Mouse (Mus musculus) limb, embryonic 14.5 days (tissue): ENCODE data around the gene Klf12. TPM values are rescaled to one million over a fixed set of nuclear protein-coding genes. Genes with fewer than 3 reads are reported as not detected.
A peak's percentile ranks its signal among the peaks of the same experiment; 100 is the strongest.

ENCODE experiments used
- ATAC-seq: fragments of 200-750 bp; cut with Nextera tagmentation; 2 replicates; pipeline ENCODE4 v1.8.0; 2017; ENCODE audit warnings: low read depth, moderate number of reproducible peaks, moderate TSS enrichment; ENCODE audit not compliant: low FRiP score
- DNase-seq: peaks from one replicate; pipeline ENCODE4 v3.0.0-alpha.2; 2015; ENCODE audit warnings: low spot score
- H3K27ac ChIP-seq: fragments of 300-500 bp; sonication (generic); replicated peaks from 2 replicates; pipeline ENCODE4 v1.5.1; 2014; ENCODE audit warnings: low read depth, mild to moderate bottlenecking, low read length, moderate library complexity, mixed read lengths
- H3K27me3 ChIP-seq: fragments of 300-500 bp; sonication (generic); 2 replicates; pipeline ENCODE4 v1.6.1; 2014; ENCODE audit warnings: low read length, mixed read lengths; ENCODE audit not compliant: control insufficient read depth, insufficient read depth
- H3K36me3 ChIP-seq: fragments of 300-500 bp; sonication (generic); 2 replicates; pipeline ENCODE4 v1.6.1; 2014; ENCODE audit warnings: mild to moderate bottlenecking, low read length, moderate library complexity, mixed read lengths; ENCODE audit not compliant: control insufficient read depth, insufficient read depth
- H3K4me1 ChIP-seq: fragments of 300-500 bp; sonication (generic); 2 replicates; pipeline ENCODE4 v1.6.1; 2014; ENCODE audit warnings: antibody characterized with exemption, low read length, mixed read lengths; ENCODE audit not compliant: control insufficient read depth, insufficient read depth
- H3K4me2 ChIP-seq: fragments of 300-500 bp; sonication (generic); replicated peaks from 2 replicates; pipeline ENCODE4 v1.6.1; 2014; ENCODE audit warnings: low read depth, mild to moderate bottlenecking, low read length, moderate library complexity; ENCODE audit not compliant: severe bottlenecking
- H3K4me3 ChIP-seq: fragments of 300-500 bp; sonication (generic); replicated peaks from 2 replicates; pipeline ENCODE4 v1.5.1; 2014; ENCODE audit warnings: low read length
- H3K9ac ChIP-seq: fragments of 300-500 bp; sonication (generic); 2 replicates; pipeline ENCODE4 v1.6.1; 2014; ENCODE audit warnings: mild to moderate bottlenecking, low read depth, low read length, moderate library complexity; ENCODE audit not compliant: severe bottlenecking
- H3K9me3 ChIP-seq: fragments of 300-500 bp; sonication (generic); 2 replicates; pipeline ENCODE4 v1.6.1; 2016; ENCODE audit warnings: low read length; ENCODE audit not compliant: control insufficient read depth
- POLR2A ChIP-seq: fragments of 200-500 bp; IDR thresholded peaks from 2 replicates; pipeline ENCODE4 v1.8.0; 2012; ENCODE audit warnings: inconsistent platforms, mild to moderate bottlenecking, moderate library complexity, borderline replicate concordance; ENCODE audit not compliant: insufficient read depth, insufficient read length; ENCODE audit errors: extremely low read depth
- WGBS: fragments of 180-500 bp; shearing (Covaris S2); extraction: QIAGEN DNeasy Blood & Tissue Kit; methylation state at CpG from one replicate; pipeline ENCODE4 v1.1.7; 2014; 5-methylcytosine and 5-hydroxymethylcytosine counted together
- polyA plus RNA-seq, 2 experiments: library from polyadenylated mRNA; depleted of rRNA in 1 of 2; stranded (reverse) in 1 of 2; unstranded in 1 of 2; fragments of >200 nt; fragmentation: Nextera tagmentation in 1 of 2; extraction: Ambion mirVana in 1 of 2; gene quantifications; 2 replicates each; pipeline versions ENCODE4 v1.2.1 to v1.2.3; 2012 to 2014

Klf12 gene
- polyA plus RNA-seq, 2 experiments = 23.7 to 32.0 TPM

- Histone ChIP-seq H3K9me3 (no peaks in the 10 kb centered on the region), H3K27me3 (no peaks in the 10 kb centered on the region), H3K4me3 (peak overlapping the region; percentile 62), H3K4me1 (peaks cover 9% of the 10 kb centered on the region; the same call in 1 of the 2 replicates), H3K4me2 (peak overlapping the region; percentile 87), H3K27ac (peak overlapping the region; percentile 96), H3K36me3 (no peaks in the 10 kb centered on the region), H3K9ac (peak overlapping the region; percentile 76)
- DNase-seq (peak; percentile 63), ATAC-seq (peak; percentile 39)
- WGBS = under 1% methylated on average over 45 of the region's 60 CpGs
- peak; percentile 70; the same call in 1 of the 2 replicates for TF ChIP-seq POLR2A
Measured at GRCm38 (mm10) chr14:100285656-100286585, 1.4 kb upstream of the Klf12 start.

GRCm38 (mm10) chr14:100284861-100285655, 579 bp upstream of the Klf12 start:
- Histone ChIP-seq H3K27ac (peak overlapping the region; percentile 96), H3K4me3 (peak overlapping the region; percentile 62), H3K36me3 (no peaks in the 10 kb centered on the region), H3K4me1 (peaks cover 9% of the 10 kb centered on the region; the same call in 1 of the 2 replicates), H3K9me3 (no peaks in the 10 kb centered on the region; the same call in 1 of the 2 replicates), H3K27me3 (no peaks in the 10 kb centered on the region), H3K9ac (peak overlapping the region; percentile 76), H3K4me2 (peak overlapping the region; percentile 87)
- no peak for TF ChIP-seq POLR2A
- ATAC-seq (peak; percentile 85), DNase-seq (peak; percentile 95)
- WGBS = 1% methylated on average over 42 of the region's 48 CpGs

- Histone ChIP-seq H3K36me3 (no peaks in the 10 kb centered on the region), H3K9me3 (peaks cover 4% of the 10 kb centered on the region; the same call in 1 of the 2 replicates), H3K4me1 (peaks cover 9% of the 10 kb centered on the region; the same call in 1 of the 2 replicates), H3K27me3 (no peaks in the 10 kb centered on the region), H3K4me2 (peak overlapping the region; percentile 87), H3K4me3 (peak overlapping the region; percentile 62), H3K27ac (peak overlapping the region; percentile 96), H3K9ac (peak overlapping the region; percentile 76)
- peak; percentile 55 for DNase-seq
- ATAC-seq = no peak
- 2% methylated on average over 27 of the region's 27 CpGs for WGBS
- TF ChIP-seq POLR2A = no peak
Measured at GRCm38 (mm10) chr14:100283411-100284118, 914 bp downstream of the Klf12 start.

GRCm38 (mm10) chr14:100282651-100283050, 1.8 kb downstream of the Klf12 start:
- Histone ChIP-seq H3K27ac (no peak overlapping the region), H3K4me3 (peak overlapping the region; percentile 62), H3K9me3 (peaks cover 4% of the 10 kb centered on the region; the same call in 1 of the 2 replicates), H3K9ac (peak overlapping the region; percentile 76), H3K27me3 (no peaks in the 10 kb centered on the region), H3K4me1 (peaks cover 8% of the 10 kb centered on the region; the same call in 1 of the 2 replicates), H3K36me3 (no peaks in the 10 kb centered on the region), H3K4me2 (peak overlapping the region; percentile 87)
- TF ChIP-seq POLR2A = no peak
- WGBS = 4% methylated on average over 7 of the region's 7 CpGs
- no peak for ATAC-seq
- DNase-seq = no peak

GRCm38 (mm10) chr14:100281734-100282133, 2.7 kb downstream of the Klf12 start:
- Histone ChIP-seq H3K27ac (no peak overlapping the region), H3K4me2 (peak overlapping the region; percentile 29; the same call in 1 of the 2 replicates), H3K4me3 (no peak overlapping the region)

More at GRCm38 (mm10) chr14:100281734-100282133, 2.7 kb downstream of the Klf12 start:
- Histone ChIP-seq H3K9me3 (peaks cover 4% of the 10 kb centered on the region; the same call in 1 of the 2 replicates), H3K27me3 (no peaks in the 10 kb centered on the region), H3K9ac (no peak overlapping the region), H3K4me1 (no peaks in the 10 kb centered on the region; the same call in 1 of the 2 replicates), H3K36me3 (no peaks in the 10 kb centered on the region)
- no peak for TF ChIP-seq POLR2A
- DNase-seq = no peak
- 23% methylated on average over 3 of the region's 3 CpGs for WGBS
- ATAC-seq = no peak
